Mouse (Mus musculus) kidney, adult 2 months (tissue): ENCODE results near the gene Hsd17b1.

ENCODE experiments used
- CTCF ChIP-seq: fragments of 200-500 bp; conservative IDR thresholded peaks from 2 replicates; pipeline ENCODE4 v1.5.1; 2011; ENCODE audit warnings: low read depth, mild to moderate bottlenecking, control low read depth, low read length, moderate library complexity, mixed read lengths; ENCODE audit not compliant: insufficient read depth, insufficient read length
- POLR2A ChIP-seq: fragments of 200-500 bp; IDR thresholded peaks from one replicate; pipeline ENCODE4 v1.6.1; 2011; ENCODE audit warnings: low read depth, low read length, control low read depth

GRCm38 (mm10) chr11:101029320-101029719 is 48.9 kb upstream of the Hsd17b1 start:
- no peak for TF ChIP-seq CTCF
- no peak for TF ChIP-seq POLR2A
